Mouse (Mus musculus) c-Kit-positive CD71-positive TER-119-positive erythroid progenitor cells, embryonic 14.5 days (primary cell): ENCODE measurements around the gene Anapc16.

Experiments
- DNase-seq: peaks from one replicate; pipeline ENCODE4 v3.0.0-alpha.2; 2013; ENCODE audit warnings: low spot score

Gene Anapc16

DNA sequence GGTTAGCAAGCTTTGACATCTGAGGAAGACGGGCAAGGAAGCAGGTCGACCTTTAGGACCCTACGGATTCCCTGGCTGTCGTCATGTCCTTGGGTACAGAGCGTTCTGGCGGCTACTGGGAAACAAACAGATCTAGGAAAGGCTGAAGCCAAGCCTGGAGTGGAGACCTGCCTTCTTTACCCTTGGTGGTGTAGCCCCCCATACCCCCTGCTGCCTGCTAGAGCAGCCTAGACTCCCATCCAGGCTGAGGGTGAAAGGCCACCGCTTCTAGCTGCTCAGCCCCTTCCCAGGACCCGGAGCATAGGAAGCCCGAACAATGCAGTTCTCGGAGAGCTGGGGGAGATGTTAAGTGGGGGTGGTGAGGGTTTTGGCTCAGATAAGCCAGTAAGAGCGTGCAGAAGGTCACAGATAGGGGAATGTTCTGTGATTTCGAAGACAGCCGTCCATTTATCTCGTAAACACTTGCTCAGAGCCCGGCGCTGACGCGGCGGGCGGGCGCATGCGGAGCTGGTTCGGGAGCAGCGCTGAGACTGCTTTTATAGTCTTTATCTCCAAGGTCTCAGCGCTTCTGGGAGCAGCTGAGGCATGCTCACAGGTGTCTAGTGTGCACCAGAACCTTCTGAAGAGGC, 33.0 kb downstream of the Anapc16 start:
- DNase-seq, result peak; percentile 53

DNA sequence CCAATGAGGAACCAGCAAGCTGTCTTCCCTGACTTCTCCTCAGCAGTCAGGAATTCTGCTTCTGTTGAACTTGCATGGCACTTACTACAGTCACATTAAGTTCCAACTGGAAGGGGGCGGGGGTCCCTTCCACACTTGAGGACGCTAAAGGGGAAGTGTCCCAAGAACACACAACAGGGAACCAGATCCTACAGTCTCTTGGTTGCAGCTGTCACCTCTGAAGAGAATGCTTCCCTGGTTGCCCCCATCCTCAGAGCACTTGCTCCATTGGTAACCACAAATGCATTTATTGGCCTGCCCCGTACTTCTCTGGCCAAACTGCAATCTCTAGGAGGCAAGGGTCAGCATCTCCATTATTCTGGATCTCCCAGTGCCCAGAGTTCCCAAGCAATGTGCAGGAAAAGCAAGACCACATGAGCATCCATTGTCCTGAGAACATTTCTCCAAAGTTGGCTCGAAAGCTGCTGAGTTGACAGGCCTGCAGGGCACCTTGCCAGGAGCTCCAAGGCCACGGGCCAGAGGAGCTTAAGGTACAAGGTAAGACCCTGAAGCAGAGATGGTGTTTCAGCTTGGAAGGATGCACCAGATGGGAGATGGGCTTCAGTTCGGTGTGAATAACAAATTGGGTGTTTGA, 35.5 kb downstream of the Anapc16 start:
- DNase-seq, result no peak

DNA sequence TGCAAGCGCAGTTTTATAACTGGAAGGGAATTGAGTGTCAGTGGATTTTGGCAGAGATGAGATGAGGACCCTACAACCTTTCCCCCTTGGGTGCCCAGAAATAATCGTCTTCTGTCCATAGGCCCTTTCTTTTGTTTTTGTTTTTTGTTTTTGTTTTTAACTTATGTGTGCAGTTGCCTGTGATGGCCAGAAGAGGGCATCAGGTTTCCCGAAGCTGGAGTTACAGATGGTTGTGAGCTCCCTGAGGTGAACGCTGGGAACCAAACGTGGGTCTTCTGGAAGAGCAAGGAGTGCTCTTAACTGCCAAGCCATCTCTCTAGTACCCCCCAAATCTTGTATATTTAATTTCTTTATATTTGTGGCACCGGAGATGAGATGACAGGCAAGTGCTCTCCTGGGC, 36.2 kb downstream of the Anapc16 start:
- DNase-seq, result no peak

DNA sequence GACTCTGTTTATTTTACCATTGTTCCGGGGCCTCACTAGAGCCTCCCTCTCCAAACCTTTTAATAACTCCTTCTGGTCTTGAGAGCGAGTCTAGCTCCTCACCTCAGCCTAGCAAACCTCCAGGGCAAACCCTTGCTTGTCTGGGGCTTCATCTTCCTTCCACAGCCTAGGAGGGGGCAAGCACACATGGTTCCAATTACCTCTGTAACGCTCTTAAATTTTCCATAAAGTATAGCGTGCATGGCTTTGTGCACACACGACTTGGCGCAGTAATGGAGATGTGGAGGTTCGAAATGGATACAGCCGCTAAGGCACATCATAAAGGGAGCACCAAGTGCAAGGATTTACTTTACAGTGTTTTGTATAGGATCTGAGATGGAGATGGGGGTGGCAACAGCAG, 37.1 kb downstream of the Anapc16 start:
- DNase-seq, result no peak

DNA sequence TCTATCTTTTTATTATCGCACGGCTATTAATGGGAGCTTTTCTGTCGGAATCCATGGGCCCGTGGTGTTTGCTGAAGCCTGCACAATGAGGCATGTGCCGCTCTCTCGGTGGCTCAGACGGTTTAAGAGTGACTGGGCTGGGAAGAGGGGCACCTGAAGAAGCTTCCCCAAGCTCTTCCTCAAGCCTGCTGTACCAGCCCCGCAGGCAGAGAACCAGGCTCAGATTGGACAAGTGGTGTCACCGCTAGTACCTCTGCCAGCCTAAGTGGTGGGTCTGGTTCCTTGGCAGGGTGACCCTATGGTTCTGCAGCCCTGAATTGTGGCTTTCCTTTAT, 37.6 kb downstream of the Anapc16 start:
- DNase-seq, result no peak

DNA sequence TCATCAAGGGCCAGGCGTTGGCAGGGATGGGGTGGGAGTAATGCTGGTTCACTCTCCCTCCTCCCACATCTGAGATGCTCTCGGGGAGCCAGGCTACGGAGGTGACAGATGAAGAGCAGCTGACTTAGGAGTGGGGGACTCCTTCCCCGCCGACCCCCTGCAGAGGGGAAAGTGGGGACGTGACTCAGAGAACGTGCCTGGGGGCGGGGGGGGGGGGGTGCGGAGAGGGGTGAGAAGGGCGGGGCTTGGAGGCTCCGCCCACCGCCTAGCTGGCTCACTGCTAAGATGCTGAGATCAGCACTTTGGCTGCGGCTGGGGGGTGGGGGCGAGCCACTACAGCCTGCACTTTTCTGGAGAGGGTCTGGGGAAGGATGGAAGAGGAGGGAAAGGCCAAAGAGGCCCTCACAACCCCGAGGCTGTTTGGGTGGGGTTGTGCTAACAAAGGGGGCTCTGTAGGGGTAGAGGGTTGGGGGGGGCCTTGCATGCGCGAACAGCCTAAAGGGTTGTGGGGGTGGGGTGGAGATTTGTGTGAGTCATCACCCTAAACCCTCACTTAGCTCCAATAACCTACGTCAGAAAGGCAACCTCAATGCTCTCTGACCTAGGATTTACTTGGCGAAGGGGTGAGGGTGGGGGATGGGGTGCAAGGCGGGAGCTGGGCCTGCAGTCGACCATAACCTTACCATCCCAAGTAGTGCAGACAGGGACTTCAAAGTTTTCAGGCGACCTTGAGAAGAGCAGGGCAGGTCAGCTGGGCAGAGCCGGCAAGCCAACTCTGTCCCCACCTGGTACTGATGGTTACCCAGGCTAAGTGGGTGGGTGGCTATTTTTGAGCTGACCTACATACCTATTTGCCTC, 38.2 kb downstream of the Anapc16 start:
- DNase-seq, result no peak

DNA sequence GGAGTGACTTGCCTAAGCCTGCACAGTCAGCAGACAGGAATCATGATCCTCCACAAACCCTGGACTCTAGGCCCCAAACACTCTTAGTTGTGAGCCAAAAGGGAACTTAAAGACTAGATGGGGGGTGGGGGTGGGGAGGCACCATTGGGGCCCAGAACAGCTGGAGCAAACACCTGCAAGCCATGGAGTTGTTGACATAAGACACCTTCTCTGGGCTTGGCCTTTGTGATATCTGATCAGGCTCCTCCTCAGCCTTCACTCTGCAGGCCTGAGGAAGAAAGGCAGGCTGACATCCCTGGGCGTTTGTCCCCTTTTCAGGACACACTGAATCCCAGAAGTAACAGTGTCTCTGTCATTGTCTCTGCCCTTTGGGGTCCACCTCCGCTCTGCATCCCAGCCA, 39.3 kb downstream of the Anapc16 start:
- no peak for DNase-seq

DNA sequence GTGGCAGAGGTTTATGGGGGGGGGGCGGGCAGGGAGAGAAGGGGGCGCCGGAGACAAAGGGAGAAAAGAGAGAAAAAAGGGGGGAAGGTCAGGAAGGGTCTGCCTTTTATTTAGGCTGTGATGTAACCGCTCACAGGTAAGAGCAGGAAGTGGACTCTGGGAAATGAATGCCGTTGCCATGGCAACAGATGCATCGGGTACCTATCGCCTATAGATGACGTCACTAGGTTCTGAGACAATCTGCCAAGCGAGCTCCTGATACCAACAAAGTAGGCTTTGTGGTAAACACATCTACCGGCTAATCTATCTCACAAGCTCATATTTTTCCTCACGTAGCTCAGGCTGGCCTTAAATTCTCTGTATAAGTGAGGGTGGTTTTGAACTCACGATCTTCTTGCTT, 43.4 kb downstream of the Anapc16 start:
- no peak for DNase-seq

DNA sequence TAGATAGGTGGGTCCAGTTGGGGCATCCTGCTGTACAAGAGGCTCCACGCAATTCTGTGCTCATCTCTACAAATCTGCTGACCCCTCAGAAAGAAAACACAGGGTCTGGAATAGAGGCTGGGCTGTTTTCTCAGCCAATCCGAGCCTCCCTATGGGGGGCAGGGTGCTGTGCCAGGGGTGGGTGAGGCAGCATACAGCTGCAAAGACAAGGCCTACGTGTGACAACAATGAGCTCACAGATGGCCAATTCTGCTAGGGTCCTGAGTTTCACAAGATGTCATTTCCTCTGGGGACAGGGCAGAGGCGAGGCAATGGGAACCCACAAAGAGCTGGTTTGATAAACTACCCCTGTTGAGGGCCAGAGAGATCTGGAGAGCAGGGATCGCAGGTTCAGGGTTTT, 44.5 kb downstream of the Anapc16 start:
- DNase-seq, result no peak

DNA sequence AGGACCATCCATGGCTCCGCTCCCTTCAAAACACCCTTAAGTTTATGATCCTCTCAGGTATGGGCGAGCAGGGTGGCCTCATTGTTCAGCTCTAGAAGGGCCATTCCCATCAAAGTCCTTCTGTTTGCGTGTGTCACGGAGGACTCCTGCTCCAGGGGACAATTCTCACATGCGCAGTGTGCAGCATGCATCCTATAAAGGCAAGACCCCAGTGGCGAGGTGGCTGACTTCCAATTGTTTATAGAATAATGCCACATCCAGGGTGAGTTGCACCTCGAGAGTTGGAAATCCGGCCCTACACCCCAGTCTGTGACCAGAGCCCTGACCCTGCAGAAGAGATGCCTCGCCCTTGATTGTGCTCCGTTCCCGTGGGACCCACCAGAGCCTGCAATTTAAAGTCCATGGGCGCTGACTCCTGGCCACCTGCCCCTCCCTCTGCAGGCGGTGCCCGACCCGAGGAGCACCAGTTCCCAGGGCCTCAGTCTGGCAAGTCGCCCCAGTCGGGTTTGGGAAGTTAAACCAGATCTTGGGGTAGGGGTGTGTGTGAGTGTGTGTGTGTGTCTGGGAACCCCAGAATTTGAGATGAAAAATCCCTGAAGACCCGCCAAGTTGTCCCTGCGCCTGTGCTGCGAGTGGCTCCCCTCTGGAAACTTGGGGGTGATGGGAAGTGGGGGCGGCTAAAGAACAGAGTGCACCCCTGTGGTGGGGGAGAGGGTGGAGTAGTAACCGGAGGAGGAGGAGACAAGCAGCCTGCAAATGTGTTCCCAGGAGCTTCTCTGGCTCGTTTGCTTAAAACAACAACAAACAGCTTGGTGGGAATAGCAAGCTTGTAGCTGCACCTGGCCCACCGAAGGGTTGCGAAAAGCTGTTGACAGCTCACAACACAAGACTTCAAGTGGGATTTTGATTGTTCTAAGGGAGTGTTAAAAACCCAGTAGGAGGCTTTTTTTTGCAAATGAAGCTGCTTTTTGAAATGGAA, 45.5 kb downstream of the Anapc16 start:
- DNase-seq, result no peak

DNA sequence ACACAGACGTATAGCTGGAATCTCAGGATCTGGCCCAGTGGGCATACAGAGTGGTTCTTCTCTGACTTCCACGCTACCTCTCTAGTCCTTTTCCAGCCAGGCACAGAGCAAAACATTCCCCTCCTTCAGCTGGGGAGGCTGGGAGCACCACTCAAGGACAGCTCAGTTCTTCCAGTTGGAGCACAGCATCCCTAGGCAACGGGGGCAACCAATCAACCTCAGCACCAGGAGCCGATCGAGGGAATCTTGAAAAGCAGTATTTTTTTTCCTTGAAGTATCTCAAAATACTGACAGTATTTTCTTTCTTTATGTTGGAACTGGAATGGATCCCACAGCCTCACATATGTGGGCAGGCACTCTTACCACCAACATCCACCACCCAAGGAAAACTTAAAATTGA, 46.3 kb downstream of the Anapc16 start:
- DNase-seq, result no peak

DNA sequence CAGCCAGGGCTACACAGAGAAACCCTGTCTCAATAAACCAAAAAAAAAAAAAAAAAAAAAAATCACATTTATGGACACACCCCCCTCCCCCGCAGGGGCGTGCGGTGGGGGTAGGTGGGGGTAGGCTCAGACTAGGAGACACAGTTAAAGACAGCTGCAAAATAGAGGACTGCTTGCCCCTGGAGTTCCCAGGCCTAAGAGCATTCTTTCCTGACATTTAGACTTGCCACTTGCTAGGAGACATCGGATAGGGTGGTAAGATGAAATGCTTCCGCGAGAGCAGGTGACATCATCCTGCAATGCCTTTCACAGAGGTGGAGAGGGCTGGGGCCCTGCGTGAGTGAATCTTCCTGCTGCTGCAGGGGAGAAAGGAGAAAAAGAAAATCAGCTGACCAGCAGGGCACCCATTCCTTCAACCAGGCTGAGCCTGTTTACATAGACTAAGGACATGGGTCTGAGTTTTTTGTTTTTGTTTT, 49.3 kb downstream of the Anapc16 start:
- no peak for DNase-seq

DNA sequence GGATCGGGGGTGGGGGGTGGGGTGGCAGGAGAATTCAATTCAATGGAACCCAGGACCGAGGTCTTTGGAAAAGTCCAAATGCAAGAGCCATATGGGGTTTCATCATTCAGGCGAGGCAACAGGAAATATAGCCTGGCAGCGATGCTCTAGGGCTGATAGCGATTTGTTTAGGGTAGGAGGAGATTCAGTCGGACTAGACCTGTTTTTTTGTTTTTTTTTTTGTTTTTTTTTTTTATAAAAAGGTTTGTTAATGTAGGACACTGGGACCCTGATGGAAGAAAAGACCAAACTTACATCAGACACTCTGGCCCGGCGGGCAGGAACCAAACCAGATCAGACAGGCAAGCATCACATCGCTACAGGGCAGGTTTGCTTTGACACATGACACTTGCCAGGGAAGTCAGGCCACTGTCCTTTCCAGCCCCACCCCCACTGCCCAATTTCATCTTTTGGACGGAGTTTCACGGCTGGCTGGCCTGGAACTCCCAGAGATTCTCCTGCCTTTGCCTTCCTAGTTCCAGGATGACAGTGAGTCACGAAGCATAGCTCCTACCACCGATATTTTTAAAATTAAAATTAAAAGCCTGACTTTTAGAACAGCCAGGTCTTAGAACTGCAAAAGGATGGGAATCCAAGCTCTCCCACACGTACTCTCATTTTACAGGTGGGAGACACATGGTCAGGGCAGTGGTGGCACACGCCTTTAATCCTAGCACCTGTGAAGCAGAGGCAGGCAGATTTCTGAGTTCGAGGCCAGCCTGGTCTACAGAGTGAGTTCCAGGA, 50.0 kb downstream of the Anapc16 start:
- no peak for DNase-seq

DNA sequence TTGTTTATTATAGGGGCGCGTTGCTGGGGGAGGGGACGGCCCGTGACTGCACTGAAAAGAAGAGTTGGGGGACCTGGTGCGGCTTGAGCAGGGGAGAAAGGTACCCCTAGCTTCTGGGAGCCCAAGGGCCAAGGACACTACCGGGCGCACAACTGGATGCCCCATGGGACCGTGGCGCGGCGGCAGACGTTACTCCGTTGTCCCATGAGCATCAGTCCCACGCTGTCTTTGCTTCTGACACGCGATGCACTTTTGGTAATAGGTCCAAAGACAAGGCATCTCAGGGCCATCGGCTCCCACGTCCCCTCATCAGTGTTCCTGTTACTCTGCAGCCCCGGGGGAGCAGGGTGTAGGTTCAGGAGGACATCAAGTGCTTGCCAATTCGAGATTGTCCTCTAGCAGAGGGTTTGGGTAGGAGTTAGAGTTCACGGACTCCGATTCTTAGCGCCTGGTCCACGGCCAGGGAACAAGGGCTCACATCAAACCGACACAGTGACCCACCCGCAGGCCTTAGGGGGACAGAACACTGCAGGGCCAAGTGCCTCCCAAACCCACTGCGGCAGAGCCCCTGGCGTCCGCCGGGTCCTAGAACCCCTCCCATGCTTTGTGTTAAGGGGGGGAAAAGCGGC, 50.7 kb downstream of the Anapc16 start:
- peak; percentile 37 for DNase-seq

DNA sequence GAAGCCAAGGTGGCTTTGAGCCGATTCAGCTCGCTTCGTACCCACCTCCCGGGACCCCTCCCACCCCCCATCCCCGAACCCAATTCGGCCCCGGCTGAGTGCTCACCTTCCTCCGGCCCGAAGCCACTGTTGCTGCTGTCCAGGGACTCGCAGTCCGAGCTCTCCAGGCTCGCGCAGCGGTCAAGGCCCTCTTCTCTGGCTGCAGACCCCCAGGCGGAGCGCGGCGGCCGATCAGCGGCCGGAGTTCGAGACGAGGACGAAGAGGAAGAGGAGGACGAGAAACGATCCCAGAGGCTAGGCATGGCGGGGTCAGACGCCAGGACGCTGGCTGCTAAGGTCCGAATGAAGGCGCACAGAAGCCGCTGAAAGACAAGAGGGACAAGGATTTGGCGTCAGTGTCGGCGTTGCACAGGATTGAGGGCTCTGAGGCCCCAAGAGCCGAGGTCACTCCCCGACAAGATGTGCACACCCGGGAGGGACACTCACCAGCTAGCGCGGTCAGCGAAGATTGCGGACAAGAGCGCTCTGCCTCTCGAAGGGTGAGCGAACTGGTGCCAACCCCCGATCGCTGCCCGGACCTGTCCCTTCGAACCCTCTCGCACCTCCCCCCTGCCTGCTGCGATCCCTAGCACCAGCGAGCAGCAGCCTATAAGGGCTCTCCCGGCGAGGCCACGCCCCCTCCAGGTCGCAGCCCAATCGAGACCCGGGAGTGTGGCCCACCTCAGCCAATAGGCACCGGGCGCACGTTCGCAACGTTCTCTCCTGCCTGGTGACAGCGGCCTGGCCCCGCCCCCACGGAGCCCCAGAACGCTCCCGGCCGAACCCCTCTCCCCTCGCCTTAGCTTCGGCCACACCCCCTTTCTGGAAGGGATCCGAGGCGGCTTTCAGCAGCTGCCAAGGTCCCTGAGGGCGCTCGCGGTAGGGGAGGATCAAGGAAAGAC, 51.5 kb downstream of the Anapc16 start, which contains the start of gene Ddit4:
Gene Ddit4, minus strand, starts transcription at position 624 of the 941 bp plus-strand sequence.
- DNase-seq, result peak; percentile 95

DNA sequence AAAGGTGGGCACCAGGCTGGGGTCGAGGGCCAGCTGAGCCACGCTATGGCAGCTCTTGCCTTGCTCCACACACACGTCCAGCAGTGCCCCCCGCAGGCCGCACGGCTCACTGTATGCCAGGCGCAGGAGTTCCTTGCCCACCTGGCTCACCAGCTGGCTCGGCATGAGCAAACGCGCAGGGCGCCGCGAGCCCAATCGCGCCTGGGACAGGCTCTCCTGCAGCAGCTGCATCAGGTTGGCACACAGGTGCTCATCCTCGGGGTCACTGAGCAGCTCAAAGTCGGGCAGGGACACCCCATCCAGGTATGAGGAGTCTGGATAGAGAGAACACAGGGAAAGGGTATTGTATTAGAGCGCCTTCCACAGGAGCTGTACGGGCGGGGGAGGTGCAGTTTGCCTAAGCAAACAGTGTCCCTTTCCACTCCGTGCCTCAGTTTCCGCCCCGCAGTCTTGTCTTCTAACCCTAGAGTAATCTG, 52.2 kb downstream of the Anapc16 start:
- DNase-seq, result no peak

DNA sequence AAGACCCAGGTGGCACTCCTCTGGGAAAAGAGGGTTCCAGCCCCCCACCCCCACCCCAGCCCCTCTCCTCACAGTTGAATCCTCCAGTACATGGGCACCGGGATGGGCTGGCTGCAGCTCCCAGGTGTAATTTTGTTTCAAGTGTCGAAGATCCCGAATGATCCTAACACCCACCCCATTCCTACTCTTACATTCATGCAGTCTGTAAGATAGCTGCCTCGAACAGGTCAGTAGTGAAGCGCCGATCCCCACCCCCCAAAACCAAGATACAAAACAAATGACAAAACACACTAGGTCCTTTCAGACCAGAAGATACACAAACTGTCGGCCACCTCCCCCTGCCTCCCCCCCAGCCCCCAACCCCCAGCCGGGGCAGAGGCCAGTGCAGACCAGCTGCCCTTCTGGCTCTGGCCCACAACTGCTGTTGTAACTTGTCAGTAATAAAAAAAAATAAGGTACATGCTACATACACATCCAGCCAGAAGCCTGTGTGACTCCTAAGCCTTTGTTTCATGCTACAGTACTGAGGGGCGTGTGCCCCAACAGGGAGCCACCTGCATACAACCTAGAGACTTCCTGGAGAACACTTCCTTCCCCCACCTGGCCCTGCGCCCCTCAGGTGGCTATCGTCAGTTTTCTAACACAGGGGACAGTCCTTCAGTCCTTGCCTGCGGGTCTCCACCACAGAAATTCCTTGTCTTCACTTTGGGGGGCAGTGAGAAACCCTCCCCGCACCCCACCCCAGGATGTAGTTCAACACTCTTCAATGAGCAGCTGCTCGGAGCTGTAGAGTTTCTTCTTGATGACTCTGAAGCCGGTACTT, 52.9 kb downstream of the Anapc16 start:
- DNase-seq, result no peak

DNA sequence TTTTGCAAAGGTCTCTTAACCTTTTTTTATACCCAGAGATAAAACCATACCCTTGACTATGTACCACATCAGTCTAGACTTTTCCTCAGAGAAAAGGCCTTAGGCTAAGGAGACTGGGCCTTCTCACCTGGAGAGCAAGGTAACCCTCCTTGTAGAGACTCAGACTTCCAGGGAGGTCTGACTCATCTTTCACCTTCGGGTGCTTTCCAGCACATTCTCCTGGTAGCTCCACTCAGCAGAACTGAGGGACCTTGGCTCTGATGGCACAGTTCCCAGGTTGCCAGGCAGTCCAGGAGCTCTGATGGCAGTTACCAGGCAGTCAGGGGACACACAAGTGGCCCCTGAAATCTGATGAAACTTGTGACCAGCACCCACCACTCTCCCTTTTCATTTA, 53.7 kb downstream of the Anapc16 start:
- no peak for DNase-seq
